Mouse (Mus musculus) liver, embryonic 13.5 days (tissue): ENCODE measurements at regions not wholly inside any gene's neighbourhood (a gene's known extent, or its start where the extent isn't known, plus 50 kb on each side); places are given as distances from the start of the nearest gene placed in this dataset.
"Not testable (repeated sequence)": the region's sequence is repeated elsewhere in the genome, so short reads cannot be mapped to it uniquely, and the experiment has no call there.

Experiments
- ATAC-seq: fragments of 200-750 bp; cut with Nextera tagmentation; 2 replicates; pipeline ENCODE4 v1.8.0; 2017; ENCODE audit warnings: low read depth, mild to moderate bottlenecking, moderate number of reproducible peaks, moderate library complexity
- DNase-seq: peaks from one replicate; pipeline ENCODE4 v3.0.0; 2022
- H3K27ac ChIP-seq: fragments of 300-500 bp; sonication (generic); 2 replicates; pipeline ENCODE4 v1.5.1; 2015; ENCODE audit warnings: moderate library complexity, mild to moderate bottlenecking, inconsistent platforms
- H3K27me3 ChIP-seq: fragments of 300-500 bp; sonication (generic); 2 replicates; pipeline ENCODE4 v1.6.1; 2015; ENCODE audit warnings: mild to moderate bottlenecking, inconsistent platforms
- H3K36me3 ChIP-seq: fragments of 300-500 bp; sonication (generic); 2 replicates; pipeline ENCODE4 v1.6.1; 2015; ENCODE audit warnings: mild to moderate bottlenecking, inconsistent platforms
- H3K4me1 ChIP-seq: fragments of 300-500 bp; sonication (generic); replicated peaks from 2 replicates; pipeline ENCODE4 v1.6.1; 2015; ENCODE audit warnings: inconsistent platforms
- H3K4me2 ChIP-seq: fragments of 300-500 bp; sonication (generic); 2 replicates; pipeline ENCODE4 v1.6.1; 2015; ENCODE audit warnings: inconsistent platforms, mild to moderate bottlenecking, moderate library complexity
- H3K4me3 ChIP-seq: fragments of 300-500 bp; sonication (generic); replicated peaks from 2 replicates; pipeline ENCODE4 v1.5.1; 2015; ENCODE audit warnings: mild to moderate bottlenecking, inconsistent platforms
- H3K9ac ChIP-seq: fragments of 300-500 bp; sonication (generic); 2 replicates; pipeline ENCODE4 v1.6.1; 2015; ENCODE audit warnings: mild to moderate bottlenecking, inconsistent platforms
- H3K9me3 ChIP-seq: fragments of 300-500 bp; sonication (generic); replicated peaks from 2 replicates; pipeline ENCODE4 v1.6.1; 2016; ENCODE audit warnings: inconsistent platforms
- WGBS: fragments of 180-500 bp; shearing (Covaris S2); methylation state at CpG from one replicate; pipeline ENCODE4 v1.1.7; 2015; ENCODE audit not compliant: insufficient replicate concordance; 5-methylcytosine and 5-hydroxymethylcytosine counted together

GRCm38 (mm10) chr1:95397188-95397587, 83.8 kb downstream of the Fam174a start:
- no peak overlapping the region for H3K27ac ChIP-seq
- no peak overlapping the region for H3K9ac ChIP-seq
- ATAC-seq = no peak
- no peaks in the 10 kb centered on the region for H3K36me3 ChIP-seq
- 39% methylated on average over 4 of the region's 4 CpGs for WGBS
- no peaks in the 10 kb centered on the region for H3K27me3 ChIP-seq
- H3K9me3 ChIP-seq = no peaks in the 10 kb centered on the region
- no peaks in the 10 kb centered on the region for H3K4me1 ChIP-seq
- no peak overlapping the region for H3K4me3 ChIP-seq
- no peak for DNase-seq
- no peak overlapping the region for H3K4me2 ChIP-seq

GRCm38 (mm10) chr1:95399764-95400163, 86.3 kb downstream of the Fam174a start:
- no peaks in the 10 kb centered on the region for H3K4me1 ChIP-seq
- H3K27me3 ChIP-seq = no peaks in the 10 kb centered on the region
- no peak for ATAC-seq

GRCm38 (mm10) chr1:95422253-95422652, 108.8 kb downstream of the Fam174a start:
- no peak for DNase-seq
- Histone ChIP-seq H3K4me2 (no peak overlapping the region), H3K4me1 (no peaks in the 10 kb centered on the region), H3K9ac (no peak overlapping the region), H3K36me3 (no peaks in the 10 kb centered on the region), H3K4me3 (no peak overlapping the region), H3K27me3 (no peaks in the 10 kb centered on the region), H3K27ac (no peak overlapping the region), H3K9me3 (no peaks in the 10 kb centered on the region)
- 44% methylated on average over 1 of the region's 1 CpGs for WGBS
- ATAC-seq = no peak

More at GRCm38 (mm10) chr1:95399764-95400163, 86.3 kb downstream of the Fam174a start:
- 78% methylated on average over 7 of the region's 7 CpGs for WGBS
- Histone ChIP-seq H3K9ac (no peak overlapping the region), H3K27ac (no peak overlapping the region), H3K4me3 (no peak overlapping the region), H3K36me3 (no peaks in the 10 kb centered on the region), H3K9me3 (no peaks in the 10 kb centered on the region), H3K4me2 (no peak overlapping the region)
- no peak for DNase-seq

GRCm38 (mm10) chr1:95425420-95425819, 112.0 kb downstream of the Fam174a start:
- H3K9me3 ChIP-seq = no peaks in the 10 kb centered on the region
- H3K36me3 ChIP-seq = no peaks in the 10 kb centered on the region
- DNase-seq = no peak
- no peaks in the 10 kb centered on the region for H3K4me1 ChIP-seq
- H3K4me3 ChIP-seq = no peak overlapping the region
- H3K9ac ChIP-seq = no peak overlapping the region
- no peak for ATAC-seq
- no peak overlapping the region for H3K27ac ChIP-seq
- H3K27me3 ChIP-seq = no peaks in the 10 kb centered on the region
- no peak overlapping the region for H3K4me2 ChIP-seq

GRCm38 (mm10) chr1:95437155-95437554, 123.7 kb downstream of the Fam174a start:
- Histone ChIP-seq H3K4me3 (no peak overlapping the region), H3K4me2 (no peak overlapping the region), H3K27ac (no peak overlapping the region), H3K4me1 (no peaks in the 10 kb centered on the region), H3K36me3 (no peaks in the 10 kb centered on the region), H3K27me3 (no peaks in the 10 kb centered on the region), H3K9ac (no peak overlapping the region), H3K9me3 (no peaks in the 10 kb centered on the region)
- no peak for DNase-seq
- no peak for ATAC-seq

- Histone ChIP-seq H3K27ac (no peak overlapping the region), H3K36me3 (no peaks in the 10 kb centered on the region), H3K4me2 (no peak overlapping the region), H3K27me3 (no peaks in the 10 kb centered on the region), H3K4me3 (no peak overlapping the region), H3K9ac (no peak overlapping the region), H3K4me1 (no peaks in the 10 kb centered on the region), H3K9me3 (no peaks in the 10 kb centered on the region)
- WGBS = 63% methylated on average over 3 of the region's 3 CpGs
- ATAC-seq (no peak), DNase-seq (no peak)
Measured at GRCm38 (mm10) chr1:95445541-95445940, 132.1 kb downstream of the Fam174a start.

- WGBS = 62% methylated on average over 7 of the region's 7 CpGs
- Histone ChIP-seq H3K4me2 (no peak overlapping the region), H3K4me1 (no peaks in the 10 kb centered on the region), H3K27me3 (no peaks in the 10 kb centered on the region), H3K9ac (no peak overlapping the region), H3K9me3 (no peaks in the 10 kb centered on the region), H3K36me3 (no peaks in the 10 kb centered on the region), H3K4me3 (no peak overlapping the region), H3K27ac (no peak overlapping the region)
- ATAC-seq (no peak), DNase-seq (no peak)
Measured at GRCm38 (mm10) chr1:95448962-95449558, 135.6 kb downstream of the Fam174a start.

GRCm38 (mm10) chr1:95450920-95451332, 137.5 kb downstream of the Fam174a start:
- no peak overlapping the region for H3K4me3 ChIP-seq
- WGBS = 23% methylated on average over 4 of the region's 4 CpGs
- no peak overlapping the region for H3K27ac ChIP-seq
- no peaks in the 10 kb centered on the region for H3K27me3 ChIP-seq
- H3K4me1 ChIP-seq = no peaks in the 10 kb centered on the region
- DNase-seq (no peak), ATAC-seq (no peak)
- H3K4me2 ChIP-seq = no peak overlapping the region
- H3K9me3 ChIP-seq = no peaks in the 10 kb centered on the region
- H3K9ac ChIP-seq = no peak overlapping the region
- no peaks in the 10 kb centered on the region for H3K36me3 ChIP-seq

GRCm38 (mm10) chr1:95451755-95452154, 138.3 kb downstream of the Fam174a start:
- not testable (repeated sequence) for H3K9ac ChIP-seq, H3K4me3 ChIP-seq, H3K27ac ChIP-seq, H3K4me2 ChIP-seq, H3K4me1 ChIP-seq, H3K9me3 ChIP-seq, H3K36me3 ChIP-seq, H3K27me3 ChIP-seq
- ATAC-seq = peak; percentile 79
- DNase-seq = peak; percentile 28
- 64% methylated on average over 6 of the region's 6 CpGs for WGBS

GRCm38 (mm10) chr1:95454246-95454645, 140.8 kb downstream of the Fam174a start:
- Histone ChIP-seq H3K4me1 (no peaks in the 10 kb centered on the region), H3K4me3 (no peak overlapping the region), H3K27me3 (no peaks in the 10 kb centered on the region), H3K4me2 (no peak overlapping the region), H3K27ac (no peak overlapping the region), H3K9ac (no peak overlapping the region), H3K36me3 (no peaks in the 10 kb centered on the region), H3K9me3 (no peaks in the 10 kb centered on the region)
- ATAC-seq (no peak), DNase-seq (no peak)
- 48% methylated on average over 2 of the region's 2 CpGs for WGBS

- H3K4me3 ChIP-seq = no peak overlapping the region
- H3K4me2 ChIP-seq = no peak overlapping the region
- no peak overlapping the region for H3K9ac ChIP-seq
- H3K9me3 ChIP-seq = no peaks in the 10 kb centered on the region
- ATAC-seq = no peak
- WGBS = 39% methylated on average over 1 of the region's 1 CpGs
- no peaks in the 10 kb centered on the region for H3K4me1 ChIP-seq
- DNase-seq = no peak
- H3K27ac ChIP-seq = no peak overlapping the region
- no peaks in the 10 kb centered on the region for H3K36me3 ChIP-seq
- H3K27me3 ChIP-seq = no peaks in the 10 kb centered on the region
Measured at GRCm38 (mm10) chr1:95459355-95459754, 145.9 kb downstream of the Fam174a start.

- DNase-seq = no peak
- Histone ChIP-seq H3K27me3 (no peaks in the 10 kb centered on the region), H3K4me1 (no peaks in the 10 kb centered on the region), H3K9ac (no peak overlapping the region), H3K9me3 (no peaks in the 10 kb centered on the region), H3K4me3 (no peak overlapping the region), H3K27ac (no peak overlapping the region), H3K4me2 (no peak overlapping the region), H3K36me3 (no peaks in the 10 kb centered on the region)
- ATAC-seq = no peak
- WGBS = 18% methylated on average over 2 of the region's 2 CpGs
Measured at GRCm38 (mm10) chr1:95468095-95468494, 154.7 kb downstream of the Fam174a start.
